Mouse (Mus musculus) lung, embryonic 16.5 days (tissue): Measurements from ENCODE around the gene Tmem256. TPM values are rescaled to one million over a fixed set of nuclear protein-coding genes. Genes with fewer than 3 reads are reported as not detected.
A peak's percentile ranks its signal among the peaks of the same experiment; 100 is the strongest.

Source experiments
- ATAC-seq: fragments of 200-750 bp; cut with Nextera tagmentation; 2 replicates; pipeline ENCODE4 v1.8.0; 2017; ENCODE audit warnings: low read depth, mild to moderate bottlenecking, moderate library complexity
- H3K27ac ChIP-seq: fragments of 300-500 bp; sonication (generic); 2 replicates; pipeline ENCODE4 v1.5.1; 2014; ENCODE audit warnings: mild to moderate bottlenecking, control low read depth, low read length
- H3K27me3 ChIP-seq: fragments of 300-500 bp; sonication (generic); 2 replicates; pipeline ENCODE4 v1.6.1; 2014; ENCODE audit warnings: low read depth, low read length, mixed read lengths; ENCODE audit not compliant: control insufficient read depth, insufficient read depth
- H3K36me3 ChIP-seq: fragments of 300-500 bp; sonication (generic); 2 replicates; pipeline ENCODE4 v1.6.1; 2014; ENCODE audit warnings: low read length; ENCODE audit not compliant: control insufficient read depth, insufficient read depth
- H3K4me1 ChIP-seq: fragments of 300-500 bp; sonication (generic); replicated peaks from 2 replicates; pipeline ENCODE4 v1.6.1; 2014; ENCODE audit warnings: low read length, mixed read lengths; ENCODE audit not compliant: control insufficient read depth, insufficient read depth
- H3K4me2 ChIP-seq: fragments of 300-500 bp; sonication (generic); 2 replicates; pipeline ENCODE4 v1.6.1; 2014; ENCODE audit warnings: low read depth, low read length, control low read depth
- H3K4me3 ChIP-seq: fragments of 300-500 bp; sonication (generic); 2 replicates; pipeline ENCODE4 v1.5.1; 2014; ENCODE audit warnings: mild to moderate bottlenecking, low read length, control low read depth
- H3K9ac ChIP-seq: fragments of 300-500 bp; sonication (generic); 2 replicates; pipeline ENCODE4 v1.6.1; 2014; ENCODE audit warnings: low read length, control low read depth
- H3K9me3 ChIP-seq: fragments of 300-500 bp; sonication (generic); 2 replicates; pipeline ENCODE4 v1.6.1; 2016; ENCODE audit warnings: low read length; ENCODE audit not compliant: control insufficient read depth
- WGBS: fragments of 180-500 bp; shearing (Covaris S2); extraction: QIAGEN DNeasy Blood & Tissue Kit; methylation state at CpG from one replicate; pipeline ENCODE4 v1.1.7; 2014; 5-methylcytosine and 5-hydroxymethylcytosine counted together
- polyA plus RNA-seq: library from polyadenylated mRNA; unstranded; fragments of >200 nt; fragmentation: Nextera tagmentation; extraction: Ambion mirVana; gene quantifications from 2 replicates; pipeline ENCODE4 v1.2.1, GENCODE M21; 2015

Tmem256 gene
- polyA plus RNA-seq, 1 experiment from 2014 or later = 452 TPM

- H3K9me3 ChIP-seq = no peaks in the 10 kb centered on the region
- WGBS = 74% methylated on average over 5 of the region's 5 CpGs
- H3K27ac ChIP-seq = no peak overlapping the region
- H3K36me3 ChIP-seq = peaks cover 19% of the 10 kb centered on the region; the same call in 1 of the 2 replicates
- peaks cover 4% of the 10 kb centered on the region for H3K4me1 ChIP-seq
- H3K27me3 ChIP-seq = peaks cover 4% of the 10 kb centered on the region; the same call in 1 of the 2 replicates
- no peak overlapping the region for H3K4me2 ChIP-seq
- H3K4me3 ChIP-seq = no peak overlapping the region
- H3K9ac ChIP-seq = no peak overlapping the region
- ATAC-seq = no peak
These were observed 9.5 kb upstream of the Tmem256 start for GRCm38 (mm10) chr11:69828832-69829231.

DNA sequence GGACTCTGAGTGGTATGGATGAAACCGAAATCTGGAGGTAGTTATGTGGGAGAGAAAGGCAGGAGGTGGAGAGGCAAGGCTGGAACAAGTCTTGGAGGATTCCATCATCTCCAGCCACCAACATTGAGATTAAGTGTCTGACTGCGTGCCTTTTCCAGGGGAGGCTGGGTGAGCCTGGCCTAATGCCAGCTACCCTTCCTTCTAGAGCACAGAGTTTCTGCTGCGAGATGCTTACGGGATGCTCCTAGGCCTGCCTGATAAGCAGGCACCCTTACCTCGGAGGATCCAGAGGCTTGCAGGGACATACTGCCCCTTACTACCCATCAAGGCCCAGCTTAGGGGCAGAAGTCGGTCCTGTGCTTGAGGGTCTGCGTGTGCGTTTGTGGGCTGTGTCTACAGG is 4.8 kb upstream of the Tmem256 start:
- Histone ChIP-seq H3K9ac (peak overlapping the region; percentile 76), H3K9me3 (no peaks in the 10 kb centered on the region), H3K36me3 (peaks cover 2% of the 10 kb centered on the region; the same call in 1 of the 2 replicates), H3K4me2 (peak overlapping the region; percentile 88), H3K27me3 (peaks cover 15% of the 10 kb centered on the region), H3K27ac (peak overlapping the region; percentile 36; the same call in 1 of the 2 replicates), H3K4me3 (peak overlapping the region; percentile 48), H3K4me1 (peaks cover 33% of the 10 kb centered on the region)
- no peak for ATAC-seq
- 52% methylated on average over 8 of the region's 8 CpGs for WGBS

DNA sequence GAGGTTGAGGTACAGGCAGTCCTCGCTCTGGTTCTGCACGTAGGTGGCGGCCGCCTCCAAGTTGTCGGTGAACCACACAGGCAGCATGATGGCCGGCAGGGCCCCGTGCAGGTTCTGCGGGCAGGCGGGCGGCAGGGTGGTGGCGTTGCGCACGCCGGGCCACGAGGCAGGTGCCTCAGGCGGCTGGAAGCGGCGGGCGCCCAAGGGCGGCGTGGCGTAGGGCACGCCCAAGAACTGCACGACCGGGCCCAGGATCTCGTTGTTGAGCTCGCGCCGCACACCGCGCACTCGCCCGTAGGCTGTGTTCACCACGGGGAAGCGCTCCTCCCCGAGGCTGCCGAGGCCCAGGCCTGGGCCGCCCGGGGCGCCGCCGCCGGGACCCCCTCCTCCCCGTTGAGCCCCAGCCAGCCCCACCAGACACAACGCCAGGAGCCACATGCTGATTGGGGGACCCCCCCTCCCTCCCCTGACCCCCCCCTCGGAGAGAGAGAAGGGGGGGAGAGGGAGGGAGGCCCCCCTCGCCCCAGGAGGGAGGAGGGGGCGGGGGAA is 4.2 kb upstream of the Tmem256 start:
- no peak for ATAC-seq
- H3K27ac ChIP-seq = peak overlapping the region; percentile 36; the same call in 1 of the 2 replicates

GRCm38 (mm10) chr11:69835326-69835965 is 2.9 kb upstream of the Tmem256 start:
- no peaks in the 10 kb centered on the region for H3K9me3 ChIP-seq
- peak overlapping the region; percentile 4; the same call in 1 of the 2 replicates for H3K4me3 ChIP-seq
- H3K27ac ChIP-seq = no peak overlapping the region
- no peak overlapping the region for H3K9ac ChIP-seq
- H3K27me3 ChIP-seq = peaks cover 15% of the 10 kb centered on the region
- ATAC-seq = no peak
- peak overlapping the region; percentile 98 for H3K4me2 ChIP-seq
- H3K4me1 ChIP-seq = peaks cover 40% of the 10 kb centered on the region
- peaks cover 2% of the 10 kb centered on the region; the same call in 1 of the 2 replicates for H3K36me3 ChIP-seq
- WGBS = 24% methylated on average over 9 of the region's 9 CpGs

More for the DNA sequence above, 4.2 kb upstream of the Tmem256 start:
- peaks cover 15% of the 10 kb centered on the region for H3K27me3 ChIP-seq
- peaks cover 2% of the 10 kb centered on the region; the same call in 1 of the 2 replicates for H3K36me3 ChIP-seq
- H3K4me3 ChIP-seq = peak overlapping the region; percentile 48
- H3K4me1 ChIP-seq = peaks cover 34% of the 10 kb centered on the region
- peak overlapping the region; percentile 76 for H3K9ac ChIP-seq
- peak overlapping the region; percentile 88 for H3K4me2 ChIP-seq
- no peaks in the 10 kb centered on the region for H3K9me3 ChIP-seq
- 7% methylated on average over 41 of the region's 48 CpGs for WGBS

- Histone ChIP-seq H3K4me3 (peak overlapping the region; percentile 62), H3K27me3 (peaks cover 15% of the 10 kb centered on the region), H3K4me1 (peaks cover 40% of the 10 kb centered on the region), H3K9me3 (no peaks in the 10 kb centered on the region), H3K27ac (no peak overlapping the region), H3K9ac (no peak overlapping the region; the same call in 1 of the 2 replicates), H3K4me2 (peak overlapping the region; percentile 98), H3K36me3 (peaks cover 2% of the 10 kb centered on the region; the same call in 1 of the 2 replicates)
- WGBS = 14% methylated on average over 4 of the region's 4 CpGs
- ATAC-seq = no peak
These were observed 2.4 kb upstream of the Tmem256 start for GRCm38 (mm10) chr11:69835966-69836335.

GRCm38 (mm10) chr11:69836703-69837576 is 1.4 kb upstream of the Tmem256 start:
- 0 out of 2 replicates have a peak, but pooled peaks have one; percentile 0 for ATAC-seq
- Histone ChIP-seq H3K4me2 (peak overlapping the region; percentile 98), H3K4me3 (peak overlapping the region; percentile 62), H3K36me3 (peaks cover 2% of the 10 kb centered on the region; the same call in 1 of the 2 replicates), H3K9me3 (no peaks in the 10 kb centered on the region), H3K4me1 (peaks cover 40% of the 10 kb centered on the region), H3K27me3 (peaks cover 15% of the 10 kb centered on the region), H3K9ac (peak overlapping the region; percentile 81), H3K27ac (peak overlapping the region; percentile 75)
- WGBS = 2% methylated on average over 44 of the region's 52 CpGs

- H3K27me3 ChIP-seq = peaks cover 15% of the 10 kb centered on the region
- H3K27ac ChIP-seq = peak within 1 kb of the TSS; percentile 75
- H3K4me3 ChIP-seq = peak within 1 kb of the TSS; percentile 62
- H3K4me1 ChIP-seq = peaks cover 40% of the 10 kb centered on the region
- ATAC-seq = peak; percentile 75
- H3K9ac ChIP-seq = peak within 1 kb of the TSS; percentile 81
- peaks cover 2% of the 10 kb centered on the region; the same call in 1 of the 2 replicates for H3K36me3 ChIP-seq
- no peaks in the 10 kb centered on the region for H3K9me3 ChIP-seq
- 1% methylated on average over 16 of the region's 32 CpGs for WGBS
- peak within 1 kb of the TSS; percentile 98 for H3K4me2 ChIP-seq
These were observed 736 bp upstream of the Tmem256 start, which contains the start of gene Nlgn2 for GRCm38 (mm10) chr11:69837604-69837951. Nlgn2 (minus strand) TSS chr11:69837784.

DNA sequence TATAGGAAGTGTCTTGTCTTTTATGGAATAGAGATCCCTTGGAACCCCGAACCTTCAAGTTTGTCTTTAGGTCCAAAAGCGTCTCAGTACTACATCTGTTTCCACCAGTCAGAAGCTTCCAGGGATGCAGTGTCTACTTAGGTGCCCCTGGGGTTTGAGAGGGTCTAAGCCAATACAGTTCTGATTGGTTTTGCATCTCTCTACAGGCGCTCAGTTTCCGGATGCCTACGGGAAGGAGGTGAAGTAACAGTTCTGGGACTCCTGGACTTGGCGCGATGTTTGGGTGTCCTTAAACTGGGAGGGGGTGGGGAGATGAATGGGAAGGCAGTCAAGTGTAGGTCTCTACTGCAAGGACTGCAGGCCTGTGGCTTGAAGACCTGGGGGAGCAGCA is 395 bp downstream of the Tmem256 start:
- Histone ChIP-seq H3K9me3 (no peaks in the 10 kb centered on the region), H3K4me1 (peaks cover 37% of the 10 kb centered on the region), H3K36me3 (no peaks in the 10 kb centered on the region), H3K4me3 (peak overlapping the region; percentile 62), H3K4me2 (peak overlapping the region; percentile 98), H3K9ac (peak overlapping the region; percentile 74), H3K27ac (peak overlapping the region; percentile 75), H3K27me3 (peaks cover 11% of the 10 kb centered on the region)
- ATAC-seq = no peak
- WGBS = 1% methylated on average over 7 of the region's 7 CpGs
